Mouse (Mus musculus): Measurements from ENCODE around the gene Hyal2.
A peak's percentile ranks its signal among the peaks of the same experiment; 100 is the strongest.

The Hyal2 gene

DNA sequence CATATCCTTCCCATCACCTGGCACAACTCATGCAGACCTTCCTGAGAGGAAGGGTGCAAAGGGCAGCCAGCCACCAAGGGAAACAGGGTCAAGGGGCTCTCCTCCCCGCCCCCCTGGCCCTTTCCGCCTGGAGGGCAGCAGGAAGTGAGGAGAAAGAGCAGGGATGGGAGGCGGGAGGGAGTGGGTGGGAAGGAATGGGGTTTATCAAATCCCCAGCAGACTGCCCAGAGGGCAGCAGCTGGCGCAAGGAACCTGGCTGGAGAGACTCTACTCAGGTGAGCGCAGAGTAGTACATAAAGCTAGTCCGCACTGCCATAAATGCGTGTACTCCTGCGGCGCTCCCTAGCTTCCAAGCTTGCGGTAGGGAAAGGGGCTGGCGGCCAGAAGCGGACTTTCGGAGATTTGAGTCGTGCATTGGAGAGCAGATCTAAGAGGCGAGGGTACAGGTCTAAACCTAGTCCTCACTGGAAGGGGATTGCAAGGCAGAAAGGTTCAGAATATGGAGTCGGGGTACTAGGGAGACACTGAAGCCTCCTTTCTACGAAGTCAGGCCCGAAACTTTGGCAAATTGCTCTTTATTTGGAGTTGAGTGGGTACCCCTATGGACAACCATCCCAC is at the start of gene Hyal2:
Gene Hyal2 (plus strand): TSS at position 244 of the 618 bp plus-strand sequence.
- peak; percentile 62 for DNase-seq (ENCODE audit: low spot score)

DNA sequence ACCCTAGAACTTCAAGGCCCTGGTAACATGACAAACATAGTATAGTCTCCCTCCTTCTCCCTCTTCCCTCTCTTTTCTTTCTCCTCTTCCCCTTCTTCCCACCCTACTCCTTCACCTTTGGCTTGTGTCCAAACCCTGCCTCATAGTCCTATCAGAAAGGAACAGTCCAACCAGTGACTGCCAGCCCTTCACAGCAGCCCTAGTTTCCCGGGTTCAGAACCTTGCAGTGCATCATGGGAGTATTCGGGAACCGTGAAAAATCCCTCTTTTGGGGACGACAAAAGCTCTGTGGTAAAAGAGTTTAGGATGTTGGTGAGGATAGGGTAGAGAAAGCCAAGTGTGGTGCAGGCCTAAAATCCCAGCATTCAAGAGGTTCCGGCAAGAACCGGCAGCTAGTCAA is 47.4 kb upstream of the Hyal2 start:
- no peak for DNase-seq (ENCODE audit: low spot score)

DNA sequence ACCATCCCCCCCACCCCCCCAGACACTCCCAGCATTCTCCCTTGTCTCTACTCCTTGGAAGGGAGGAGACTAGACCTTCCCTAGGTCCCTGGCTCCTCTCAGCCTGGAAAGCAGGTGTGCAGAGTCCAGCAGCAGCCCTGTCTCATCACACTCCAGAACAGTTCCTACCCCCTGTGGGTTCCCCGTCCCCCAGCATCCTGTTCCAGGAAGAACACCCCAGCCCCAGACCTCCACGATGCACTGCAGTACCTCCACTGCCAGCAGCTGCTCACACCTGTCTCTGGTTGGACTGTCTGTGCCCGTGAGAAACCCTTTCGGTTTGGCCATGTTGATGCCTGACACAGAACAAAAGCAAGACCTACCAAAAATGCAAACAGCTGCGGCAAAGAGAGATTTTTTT is 46.6 kb upstream of the Hyal2 start:
- DNase-seq (ENCODE audit: low spot score), result no peak

DNA sequence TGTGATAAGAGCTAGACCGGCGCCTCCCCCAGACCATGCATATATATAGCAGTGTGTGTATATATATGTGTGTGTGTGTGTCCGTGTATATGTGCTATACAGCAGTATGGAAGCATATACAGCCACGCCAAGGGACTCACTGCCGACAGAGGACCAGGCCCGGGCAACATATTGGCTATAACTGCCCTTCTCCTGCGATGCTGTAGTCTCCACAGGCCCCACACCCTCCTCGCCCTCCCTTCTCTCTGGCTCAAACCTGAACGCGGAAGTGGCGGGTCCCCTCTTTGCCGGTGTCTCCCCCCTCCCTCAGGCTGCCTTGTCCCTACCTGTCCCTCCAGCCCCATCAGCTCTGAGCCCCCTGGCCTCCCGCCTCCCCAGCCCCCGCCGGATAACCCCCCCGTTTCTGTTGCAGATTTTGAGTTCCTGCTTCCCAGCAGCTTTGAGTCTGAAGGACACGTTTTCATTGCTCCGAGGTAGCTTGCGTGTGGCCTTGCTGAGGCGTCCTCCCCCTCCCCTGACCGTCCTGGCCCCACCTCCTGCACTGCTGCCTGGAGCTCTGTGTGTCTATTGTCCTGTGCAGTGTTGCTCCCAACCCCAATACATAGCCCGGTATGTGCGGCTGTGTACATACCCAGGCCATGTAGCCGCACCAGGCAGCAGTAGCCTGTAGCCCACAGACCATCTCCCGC is 45.9 kb upstream of the Hyal2 start:
- no peak for DNase-seq (ENCODE audit: low spot score)

DNA sequence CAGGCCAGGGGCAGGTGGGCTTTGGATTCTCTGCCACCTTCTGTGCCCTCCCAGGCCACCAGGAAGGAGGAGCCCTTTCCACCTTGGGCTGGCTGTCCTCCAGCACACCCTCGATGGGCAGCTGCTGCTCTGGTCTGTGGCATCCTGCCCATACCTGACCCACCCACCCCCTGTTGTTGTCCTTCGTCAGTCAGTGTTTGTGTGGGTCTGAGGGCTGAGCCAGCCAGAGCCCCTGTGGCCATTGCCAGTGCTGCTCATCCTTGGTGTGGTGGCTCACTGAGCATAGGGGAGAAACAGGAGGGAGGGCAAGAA is 45.4 kb upstream of the Hyal2 start:
- no peak for DNase-seq (ENCODE audit: low spot score)

DNA sequence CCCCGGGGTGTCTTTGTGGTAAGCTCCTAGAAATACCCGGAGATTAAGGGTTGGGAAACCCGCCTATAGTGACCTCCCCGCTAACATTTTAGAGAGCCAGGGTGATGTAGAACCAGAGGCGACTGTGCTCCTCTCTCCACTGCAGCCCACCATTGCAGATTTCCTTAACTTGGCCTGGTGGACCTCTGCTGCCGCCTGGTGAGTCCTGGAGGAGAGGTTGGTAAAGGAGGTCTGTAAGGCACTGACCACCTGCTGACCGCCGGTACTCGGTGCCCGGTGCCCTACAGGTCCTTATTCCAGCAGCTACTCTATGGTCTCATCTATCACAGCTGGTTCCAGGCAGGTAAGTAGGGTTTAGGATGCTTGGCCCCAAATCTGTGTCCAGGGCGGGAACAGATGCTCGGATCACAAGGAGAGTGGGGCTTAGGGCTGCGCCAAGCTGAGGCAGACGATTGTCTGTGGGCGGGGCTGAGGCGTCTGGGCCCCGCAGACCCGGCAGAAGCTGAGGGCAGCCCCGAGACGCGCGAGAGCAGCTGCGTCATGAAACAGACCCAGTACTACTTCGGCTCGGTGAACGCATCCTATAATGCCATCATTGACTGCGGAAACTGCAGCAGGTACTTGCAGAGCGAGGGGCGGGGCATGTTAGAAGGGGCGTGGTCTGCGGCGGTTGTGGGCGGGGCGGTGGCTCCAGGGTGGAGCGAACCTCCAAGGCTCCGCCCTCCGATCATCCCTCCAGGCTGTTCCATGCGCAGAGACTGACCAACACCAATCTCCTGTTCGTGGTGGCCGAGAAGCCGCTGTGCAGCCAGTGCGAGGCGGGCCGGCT is 41.3 kb upstream of the Hyal2 start:
- peak; percentile 54 for DNase-seq (ENCODE audit: low spot score)

DNA sequence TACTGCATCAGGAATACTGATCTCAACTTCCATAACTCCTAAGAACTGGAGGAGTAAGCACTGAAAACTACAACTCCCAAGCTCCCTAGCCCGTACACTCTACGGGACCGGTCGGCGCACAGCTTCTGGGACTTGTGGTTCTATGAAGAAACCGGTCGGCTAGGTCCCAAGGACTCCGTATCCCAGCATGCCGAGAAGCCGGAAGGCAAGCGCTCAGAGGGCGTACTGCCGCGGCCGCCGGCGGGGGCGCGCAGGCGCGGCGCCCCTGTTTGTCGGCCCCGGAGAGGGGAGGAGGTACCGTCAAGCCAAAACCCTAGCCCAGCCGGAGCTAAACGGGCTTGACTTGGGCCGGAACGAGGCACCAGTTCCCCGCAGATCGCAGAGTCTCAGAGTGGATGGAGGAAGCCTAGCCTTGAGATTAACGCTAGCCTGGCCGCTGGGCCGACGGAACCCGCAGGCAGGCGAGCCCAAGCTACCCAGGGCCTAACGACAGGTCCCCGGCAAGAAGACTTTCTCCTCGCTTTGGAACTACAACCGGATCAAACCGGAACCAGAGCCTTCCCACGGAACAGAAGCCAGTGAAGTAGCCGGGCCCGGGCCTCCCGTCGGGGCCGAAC is 33.8 kb upstream of the Hyal2 start, which contains the start of gene Tmem115:
Gene Tmem115 (plus strand): TSS at position 155 of the 617 bp plus-strand sequence.
- DNase-seq (ENCODE audit: low spot score), result peak; percentile 98

DNA sequence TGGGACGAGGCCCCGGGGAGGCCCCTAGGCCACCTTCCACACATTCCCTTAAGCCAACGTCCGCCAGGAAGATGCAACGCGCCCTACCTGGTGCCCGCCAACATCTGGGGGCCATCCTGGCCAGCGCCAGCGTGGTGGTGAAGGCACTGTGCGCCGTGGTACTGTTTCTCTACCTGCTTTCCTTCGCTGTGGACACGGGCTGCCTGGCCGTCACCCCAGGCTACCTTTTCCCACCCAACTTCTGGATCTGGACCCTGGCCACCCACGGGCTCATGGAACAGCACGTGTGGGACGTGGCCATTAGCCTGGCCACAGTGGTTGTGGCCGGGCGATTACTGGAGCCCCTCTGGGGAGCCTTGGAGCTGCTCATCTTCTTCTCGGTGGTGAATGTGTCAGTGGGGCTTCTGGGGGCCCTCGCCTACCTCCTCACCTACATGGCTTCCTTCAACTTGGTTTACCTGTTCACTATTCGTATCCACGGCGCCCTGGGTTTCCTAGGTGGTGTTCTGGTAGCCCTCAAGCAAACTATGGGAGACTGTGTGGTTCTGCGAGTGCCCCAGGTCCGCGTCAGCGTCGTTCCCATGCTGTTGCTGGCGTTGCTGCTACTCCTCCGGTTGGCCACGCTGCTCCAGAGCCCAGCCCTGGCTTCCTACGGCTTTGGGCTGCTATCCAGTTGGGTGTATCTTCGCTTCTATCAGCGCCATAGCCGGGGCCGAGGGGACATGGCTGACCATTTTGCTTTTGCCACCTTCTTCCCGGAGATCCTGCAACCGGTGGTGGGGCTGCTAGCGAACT is 33.1 kb upstream of the Hyal2 start:
- DNase-seq (ENCODE audit: low spot score), result no peak

DNA sequence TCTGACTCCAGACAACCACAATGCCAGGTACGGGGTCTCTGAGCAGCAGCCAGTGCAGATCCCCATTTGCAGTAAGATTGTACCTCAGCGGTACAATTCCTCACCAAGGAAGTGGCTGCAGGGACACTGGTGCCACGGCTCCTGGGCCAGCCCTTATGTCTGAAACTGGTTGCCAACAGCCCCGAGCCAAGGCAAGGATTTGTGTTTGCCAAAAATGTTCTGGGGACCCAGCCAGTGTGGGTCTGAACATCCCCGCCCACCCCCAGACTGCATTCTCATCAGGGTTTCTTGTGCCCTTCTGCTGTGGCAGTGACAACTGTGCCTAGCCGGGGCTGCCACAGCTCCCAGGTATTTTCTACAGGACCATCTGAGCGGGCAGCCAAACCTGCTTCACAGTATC is 29.5 kb upstream of the Hyal2 start:
- no peak for DNase-seq (ENCODE audit: low spot score)

DNA sequence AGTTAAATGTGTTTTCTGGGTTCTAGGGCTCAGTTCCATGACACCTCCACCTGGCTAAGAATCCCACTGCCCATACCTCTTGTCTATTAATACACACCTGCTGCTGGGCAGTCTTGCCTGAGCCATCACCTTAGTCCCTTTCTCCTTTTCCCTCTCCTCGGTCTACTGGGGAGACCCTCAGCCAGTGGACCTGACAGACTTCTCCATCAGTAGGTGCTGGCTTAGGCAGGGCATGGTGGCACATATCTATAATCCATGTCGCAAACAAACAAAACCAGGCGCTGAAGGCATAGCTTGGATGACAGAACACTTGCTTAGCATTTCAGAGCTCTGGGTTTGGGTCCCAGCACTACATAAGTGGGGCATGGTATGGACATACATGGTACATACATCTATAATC is 29.0 kb upstream of the Hyal2 start:
- no peak for DNase-seq (ENCODE audit: low spot score)

DNA sequence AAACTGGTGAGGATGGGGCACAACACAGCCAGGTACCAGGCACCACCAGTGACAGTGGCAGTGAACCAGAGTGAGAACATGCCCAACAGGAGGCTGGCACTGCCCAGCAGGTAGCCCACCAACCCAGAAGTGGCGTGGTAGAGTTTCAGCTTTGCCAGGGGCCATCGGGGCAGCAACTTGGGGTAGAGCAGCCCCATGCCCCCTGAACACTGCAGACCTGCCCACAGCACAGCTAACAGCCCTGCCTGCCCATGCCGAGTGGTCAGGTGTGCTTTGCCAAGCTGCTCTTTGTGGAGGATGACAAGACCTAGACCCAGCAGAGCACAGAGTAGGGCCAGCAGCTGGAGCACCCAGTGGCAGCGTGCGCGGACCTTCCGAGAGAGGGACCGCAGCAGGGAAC is 27.8 kb upstream of the Hyal2 start:
- no peak for DNase-seq (ENCODE audit: low spot score)

DNA sequence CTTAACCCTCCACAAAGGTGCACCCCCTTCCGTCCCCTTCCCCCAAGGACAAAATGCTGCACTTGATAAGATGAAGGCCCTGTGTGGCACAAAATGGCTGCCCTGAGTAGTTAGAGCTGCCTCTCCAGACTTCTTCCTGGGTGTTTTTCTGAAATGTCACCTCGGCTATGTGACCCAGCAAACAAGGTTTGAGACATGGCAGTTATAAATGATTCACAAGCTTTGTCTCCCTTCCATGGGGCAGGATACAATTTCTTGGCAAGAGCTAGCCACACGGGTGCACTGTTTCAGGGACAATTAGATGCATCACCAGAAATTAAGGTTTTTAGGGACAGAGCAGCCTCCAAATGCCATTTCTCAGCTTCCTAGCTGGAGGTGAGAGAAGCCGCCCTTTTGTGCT is 27.3 kb upstream of the Hyal2 start:
- DNase-seq (ENCODE audit: low spot score), result no peak

DNA sequence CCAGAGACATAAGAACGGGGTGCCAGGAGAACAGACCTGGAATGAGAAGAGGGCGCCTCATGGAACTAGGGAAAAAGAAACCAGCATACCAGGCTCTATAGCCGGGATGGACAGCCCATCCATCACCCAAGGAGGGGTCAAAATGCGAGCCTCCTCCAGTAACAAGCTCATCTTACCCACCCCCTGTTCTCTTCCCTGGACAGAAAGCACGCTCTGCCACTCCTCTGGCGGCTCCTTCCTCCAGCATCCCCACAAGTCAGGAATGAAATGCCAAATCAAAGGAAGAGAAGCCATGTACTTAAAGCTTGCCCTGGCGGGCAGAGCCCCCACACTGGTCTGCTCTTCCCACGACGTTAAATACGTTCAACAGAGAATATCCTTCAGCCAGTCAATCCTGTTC is 26.7 kb upstream of the Hyal2 start:
- DNase-seq (ENCODE audit: low spot score), result no peak

DNA sequence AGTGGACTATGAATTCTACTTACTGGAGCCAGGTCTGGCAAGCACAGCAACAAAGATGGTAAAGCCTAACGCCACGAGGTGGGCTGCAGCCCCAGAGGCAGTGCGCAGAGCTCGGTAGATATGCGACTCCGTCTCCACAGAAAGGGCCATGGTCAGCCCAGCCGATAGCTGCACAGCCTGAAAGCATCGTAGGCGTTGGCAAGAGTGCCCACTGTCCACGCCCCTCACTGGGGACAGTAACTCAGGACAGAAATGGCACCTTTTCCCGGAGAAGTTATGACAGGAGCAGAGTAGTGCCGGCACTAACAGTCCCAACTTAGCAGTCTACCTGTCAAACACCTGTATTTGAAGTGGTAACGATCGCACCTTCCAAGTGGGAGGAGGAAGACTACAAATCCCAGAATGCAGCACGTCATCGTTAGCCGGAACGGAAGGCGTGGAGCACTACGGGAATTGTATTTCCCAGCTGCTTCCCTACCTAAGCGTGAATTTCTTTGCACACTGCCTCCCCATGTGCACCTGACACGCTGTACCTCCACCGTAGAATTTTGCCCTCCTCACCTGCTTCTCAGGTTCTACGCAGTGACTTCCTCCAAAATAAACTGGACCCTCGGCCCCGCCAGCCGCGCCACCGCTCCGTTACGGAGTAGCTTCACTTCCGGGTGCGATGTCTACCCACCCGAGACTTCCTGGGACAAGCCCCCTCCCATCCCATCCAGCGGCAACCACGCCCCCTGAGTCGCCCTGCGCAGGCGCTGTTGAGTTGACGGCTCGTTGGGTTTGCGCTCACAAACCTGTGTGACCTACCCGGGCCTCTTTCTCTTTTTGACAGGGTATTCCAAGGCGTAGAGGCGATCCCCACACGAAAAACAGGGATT is 26.0 kb upstream of the Hyal2 start, which contains the start of the genes Cyb561d2 and Nprl2:
Gene Cyb561d2 (minus strand): TSS at position 720 of the 878 bp plus-strand sequence.
Gene Nprl2 (plus strand): TSS at position 753 of the 878 bp plus-strand sequence.
- peak; percentile 96 for DNase-seq (ENCODE audit: low spot score)

DNA sequence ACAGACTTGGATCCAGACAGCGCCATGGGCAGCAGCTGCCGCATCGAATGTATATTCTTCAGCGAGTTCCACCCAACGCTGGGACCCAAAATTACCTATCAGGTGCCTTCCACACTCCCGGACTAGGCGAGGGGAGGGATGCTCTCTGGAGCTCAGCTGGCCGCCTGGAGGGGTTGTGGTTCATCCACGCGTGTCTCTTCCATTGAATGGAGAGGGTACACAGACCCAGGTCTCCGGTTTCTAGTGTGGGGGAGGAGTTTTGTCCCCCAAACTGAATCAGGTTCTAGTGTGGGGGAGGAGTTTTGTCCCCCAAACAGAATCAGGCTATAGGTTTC is 25.4 kb upstream of the Hyal2 start:
- no peak for DNase-seq (ENCODE audit: low spot score)

DNA sequence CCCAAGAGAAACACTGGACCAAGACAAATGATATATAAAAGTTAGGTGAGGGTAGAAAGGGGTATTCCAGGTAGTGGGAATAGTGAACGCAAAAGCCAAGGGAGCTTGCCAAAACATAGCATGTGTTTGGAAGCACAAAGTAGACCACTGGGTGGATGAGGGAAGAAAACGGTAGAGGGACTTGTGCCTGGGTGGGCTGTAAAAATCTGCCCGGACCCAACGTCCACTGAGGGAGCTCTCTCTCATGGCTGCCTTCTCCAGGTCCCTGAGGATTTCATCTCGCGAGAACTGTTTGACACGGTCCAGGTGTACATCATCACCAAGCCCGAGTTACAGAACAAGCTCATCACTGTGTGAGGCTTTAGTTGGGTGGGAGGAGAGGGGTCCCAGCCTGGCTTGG is 25.0 kb upstream of the Hyal2 start:
- no peak for DNase-seq (ENCODE audit: low spot score)

DNA sequence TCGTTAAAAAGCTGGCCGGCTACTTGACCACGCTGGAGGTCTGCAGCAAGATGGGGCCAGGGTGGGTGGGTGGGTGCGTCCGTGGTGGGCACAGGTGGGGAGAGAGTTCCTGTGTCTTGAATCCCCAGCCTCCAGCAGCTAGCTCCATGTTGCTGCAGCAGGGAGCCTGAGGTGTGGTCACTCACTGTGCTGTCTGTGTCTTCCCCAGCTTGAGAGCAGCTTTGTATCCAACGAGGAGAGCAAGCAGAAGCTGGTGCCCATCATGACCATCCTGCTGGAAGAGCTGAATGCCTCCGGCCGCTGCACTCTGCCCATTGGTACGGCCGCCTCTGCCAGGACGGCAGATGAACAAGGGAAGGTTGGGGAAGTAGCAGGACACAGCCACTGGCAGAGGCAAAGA is 24.4 kb upstream of the Hyal2 start:
- DNase-seq (ENCODE audit: low spot score), result no peak

DNA sequence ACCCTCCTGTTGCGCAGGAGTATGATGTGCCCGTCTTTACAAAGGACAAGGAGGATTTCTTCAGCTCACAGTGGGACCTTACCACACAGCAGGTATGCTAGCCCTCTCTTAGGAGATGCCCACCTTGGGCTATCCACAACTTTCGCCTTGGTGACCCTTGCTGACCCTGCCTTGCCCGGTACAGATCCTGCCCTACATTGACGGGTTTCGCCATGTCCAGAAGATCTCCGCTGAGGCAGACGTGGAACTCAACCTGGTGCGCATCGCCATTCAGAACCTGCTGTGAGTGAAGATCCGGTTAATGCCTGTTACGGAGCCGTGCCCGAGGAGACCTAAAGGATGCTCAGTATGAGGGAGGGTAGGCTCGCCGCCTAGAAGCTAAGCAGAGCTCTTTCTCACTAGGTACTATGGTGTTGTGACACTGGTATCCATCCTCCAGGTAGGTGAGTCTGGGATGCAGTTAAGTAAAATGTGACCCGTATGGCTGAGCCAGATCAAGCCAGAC is 23.5 kb upstream of the Hyal2 start:
- no peak for DNase-seq (ENCODE audit: low spot score)

DNA sequence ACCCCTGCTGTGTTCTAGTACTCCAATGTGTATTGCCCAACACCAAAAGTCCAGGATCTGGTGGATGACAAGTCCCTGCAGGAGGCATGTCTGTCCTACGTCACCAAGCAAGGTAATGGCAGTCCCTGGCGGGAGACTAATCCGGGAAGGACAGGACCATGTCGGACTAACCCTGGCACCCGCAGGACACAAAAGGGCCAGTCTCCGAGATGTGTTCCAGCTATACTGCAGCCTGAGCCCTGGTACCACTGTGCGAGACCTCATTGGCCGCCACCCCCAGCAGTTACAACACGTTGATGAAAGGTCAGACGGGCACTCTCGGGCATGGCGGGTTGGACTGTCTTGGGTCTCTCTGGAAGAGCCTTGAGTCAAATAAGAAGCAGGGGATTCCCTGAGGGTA is 23.0 kb upstream of the Hyal2 start:
- no peak for DNase-seq (ENCODE audit: low spot score)

DNA sequence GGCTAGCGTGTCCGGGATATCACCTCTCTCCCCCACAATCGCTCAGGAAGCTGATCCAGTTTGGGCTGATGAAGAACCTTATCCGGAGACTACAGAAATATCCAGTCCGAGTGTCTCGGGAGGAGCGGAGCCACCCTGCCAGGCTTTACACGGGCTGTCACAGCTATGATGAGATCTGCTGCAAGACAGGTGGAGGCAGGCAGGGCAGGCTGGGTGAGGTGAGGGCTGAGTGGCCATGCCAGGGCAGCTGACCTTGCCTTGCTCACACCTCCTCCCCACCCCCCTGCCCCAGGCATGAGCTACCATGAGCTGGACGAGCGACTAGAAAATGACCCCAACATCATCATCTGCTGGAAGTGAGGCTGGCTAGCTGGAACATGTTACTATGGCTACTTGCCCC is 22.5 kb upstream of the Hyal2 start:
- DNase-seq (ENCODE audit: low spot score), result no peak

DNA sequence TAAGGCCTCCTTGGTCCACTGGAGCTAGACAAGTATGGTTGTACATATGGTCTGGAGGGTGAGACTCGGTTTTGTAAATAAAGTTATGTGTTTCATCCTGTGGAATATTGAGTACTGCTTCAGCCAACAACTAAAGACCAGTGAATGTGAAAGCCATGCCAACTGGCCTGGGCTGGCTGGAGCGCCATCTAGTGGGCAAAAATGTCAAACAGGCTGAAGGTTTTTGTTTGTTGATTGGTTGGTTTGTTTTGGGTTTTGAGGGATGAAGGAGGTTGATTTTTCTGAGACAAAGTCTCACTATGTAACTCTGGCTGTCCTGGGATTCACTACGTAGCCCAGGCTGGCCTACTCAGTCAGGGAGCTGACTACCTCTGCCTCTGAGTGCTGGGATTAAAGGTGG is 22.1 kb upstream of the Hyal2 start:
- peak; percentile 76 for DNase-seq (ENCODE audit: low spot score)
